Mouse (Mus musculus) cerebellum, postnatal 14 days (tissue): Measurements from ENCODE around the gene Cog6.
A peak's percentile ranks its signal among the peaks of the same experiment; 100 is the strongest.

Experiments used
- DNase-seq, 2 experiments: peaks; one replicate each; pipeline ENCODE4 v3.0.0; 2021; ENCODE audit warnings: mixed read lengths in 2 of 2

Cog6 gene

GRCm38 (mm10) chr3:52960951-52961350, 56.1 kb downstream of the Cog6 start:
- DNase-seq: no peak

GRCm38 (mm10) chr3:52958444-52959120, 58.5 kb downstream of the Cog6 start:
- DNase-seq: no peak

- DNase-seq: no peak
Measured at GRCm38 (mm10) chr3:52957861-52958260, 59.2 kb downstream of the Cog6 start.

DNA sequence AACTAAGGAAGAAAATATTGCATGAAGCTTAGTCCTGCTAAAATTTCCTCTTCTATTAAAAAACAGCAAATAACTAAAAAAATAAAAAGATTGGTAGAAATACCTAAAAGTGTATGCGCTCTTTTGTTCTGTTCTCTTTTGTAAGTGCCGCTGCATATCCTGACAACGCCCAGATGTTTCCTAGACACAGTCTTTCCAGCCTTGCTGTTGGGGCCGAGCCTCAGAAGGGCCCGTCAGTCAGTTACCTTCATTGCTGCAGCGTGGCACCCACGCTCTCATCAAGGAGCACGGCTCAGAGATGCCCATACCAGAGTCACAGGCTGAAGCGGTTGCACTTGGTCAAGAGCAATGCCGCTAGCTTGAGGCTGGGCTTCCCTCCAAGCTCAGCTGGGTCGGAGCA, 60.8 kb downstream of the Cog6 start:
- DNase-seq: no peak

DNA sequence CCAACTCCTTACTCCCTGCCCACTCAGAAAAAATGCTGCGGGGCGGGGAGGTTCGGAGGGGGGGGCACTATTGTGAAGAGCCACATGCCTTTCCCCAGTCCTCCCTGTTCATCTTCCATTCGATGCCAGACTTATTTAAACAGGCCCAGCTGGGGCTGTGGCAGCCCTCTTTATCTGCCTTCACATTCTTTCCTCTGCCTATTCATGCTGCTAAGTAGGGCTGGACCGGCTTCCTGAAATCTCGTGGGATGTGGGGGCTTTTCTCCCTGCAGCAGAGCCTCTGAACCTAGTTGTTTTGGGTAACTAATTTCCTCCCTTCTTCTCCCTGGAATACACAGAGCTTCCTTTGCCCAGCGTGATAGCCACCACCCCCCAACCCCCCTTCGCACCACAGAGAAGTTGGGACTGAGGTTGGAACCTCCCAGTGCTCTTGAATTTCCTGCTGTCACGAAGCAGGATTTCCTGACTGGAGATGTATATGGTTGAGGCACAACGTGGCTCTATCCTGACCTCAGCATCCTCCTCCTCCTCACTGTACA, 61.5 kb downstream of the Cog6 start:
- DNase-seq: no peak

GRCm38 (mm10) chr3:52954656-52955055, 62.4 kb downstream of the Cog6 start:
- no peak for DNase-seq

GRCm38 (mm10) chr3:52953831-52954230, 63.2 kb downstream of the Cog6 start:
- DNase-seq: no peak

DNA sequence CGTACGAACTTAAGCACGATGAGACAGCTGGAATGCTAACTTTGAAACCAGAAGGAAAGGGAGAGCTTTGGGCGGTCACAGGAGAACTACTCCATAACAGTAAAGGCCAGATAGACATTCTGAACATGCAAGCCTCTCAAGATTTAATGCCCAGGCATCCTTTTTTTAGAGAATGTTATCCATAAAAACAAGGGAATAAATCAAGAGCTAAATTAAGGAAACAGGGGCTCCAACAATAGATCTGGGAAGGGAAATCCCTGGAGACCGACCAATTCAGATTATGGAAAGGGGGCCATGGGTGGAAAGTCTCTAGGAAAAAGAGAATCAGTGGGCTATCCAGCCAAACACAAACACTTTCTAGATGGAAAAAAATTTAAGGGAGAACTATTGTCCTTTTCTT, 68.2 kb downstream of the Cog6 start:
- DNase-seq: no peak

DNA sequence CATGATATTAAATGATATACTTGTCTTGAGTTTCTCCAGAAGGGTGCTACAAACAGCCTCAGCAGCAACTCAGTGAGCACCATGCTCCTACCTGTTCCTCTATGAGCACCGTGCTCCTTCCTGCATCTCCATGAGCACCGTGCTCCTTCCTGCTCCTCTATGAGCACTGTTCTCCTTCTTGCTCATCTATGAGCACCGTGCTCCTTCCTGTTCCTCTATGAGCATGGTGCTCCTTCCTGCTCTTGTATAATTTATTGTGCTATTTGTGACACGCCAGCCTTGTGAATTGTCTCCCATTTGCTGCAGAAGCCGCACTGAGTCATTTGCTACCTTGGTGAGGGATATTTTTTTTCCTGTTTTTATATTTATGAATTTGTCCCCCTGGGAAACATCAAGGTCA, 69.6 kb downstream of the Cog6 start:
- no peak for DNase-seq

DNA sequence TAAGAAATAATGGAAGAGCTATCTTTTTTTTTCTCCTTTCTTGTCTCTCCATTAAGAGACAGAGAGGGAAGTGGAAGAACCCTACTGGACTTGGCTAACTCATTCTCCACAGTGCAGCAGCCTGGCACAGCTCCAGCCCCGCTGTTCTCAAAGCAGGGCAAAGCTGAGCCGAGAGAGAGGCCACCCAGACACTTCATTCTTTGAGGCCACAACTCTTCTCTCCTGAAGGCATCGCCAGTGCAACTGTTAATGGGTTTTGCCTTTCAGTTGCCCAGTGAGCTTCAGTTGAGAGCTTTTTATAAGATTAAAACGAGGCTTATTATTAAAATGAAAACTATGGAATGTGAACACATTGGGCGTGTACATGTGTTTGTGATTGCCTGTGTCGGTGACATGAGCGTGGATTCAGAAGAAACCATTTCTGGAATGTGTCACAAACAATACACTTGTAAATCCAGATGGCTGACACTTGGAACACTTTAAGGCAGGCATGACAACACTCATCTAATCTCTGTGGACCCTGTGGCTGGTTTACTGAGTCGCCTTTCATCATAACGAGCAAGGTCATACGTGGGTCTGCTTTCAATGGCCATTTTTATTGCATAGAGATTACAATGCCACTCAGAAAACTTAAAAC, 76.1 kb downstream of the Cog6 start:
- DNase-seq: peak; percentile 83 to 85

- peak; percentile 87 to 90 for DNase-seq
Measured at GRCm38 (mm10) chr3:52938398-52938797, 78.6 kb downstream of the Cog6 start.

- peak; percentile 15 to 22 for DNase-seq
Measured at GRCm38 (mm10) chr3:52937739-52938306, 79.2 kb downstream of the Cog6 start.

GRCm38 (mm10) chr3:52931956-52932355, 85.1 kb downstream of the Cog6 start:
- no peak for DNase-seq
